Mouse (Mus musculus): Measurements from ENCODE around the gene Pdzd2. TPM values are rescaled to one million over a fixed set of nuclear protein-coding genes. Genes with fewer than 3 reads are reported as not detected.

Pdzd2 gene
- total RNA-seq, 2 experiments from 2014 or later, result 31.5 to 34.4 TPM

- intact Hi-C loops (cut with DNase I; ENCODE audit: low total_unique reads), result no loop called here
- no peak for DNase-seq
Measured at GRCm38 (mm10) chr15:12430670-12431069, 309.1 kb downstream of the Pdzd2 start.

GRCm38 (mm10) chr15:12429572-12430431, 309.9 kb downstream of the Pdzd2 start:
- intact Hi-C loops (cut with DNase I; ENCODE audit: low total_unique reads), result no loop called here
- DNase-seq, result no peak

GRCm38 (mm10) chr15:12427818-12428217, 311.9 kb downstream of the Pdzd2 start:
- intact Hi-C loops (cut with DNase I; ENCODE audit: low total_unique reads), result no loop called here
- DNase-seq, result no peak

- DNase-seq, result no peak
- intact Hi-C loops (cut with DNase I; ENCODE audit: low total_unique reads), result no loop called here
Measured at GRCm38 (mm10) chr15:12426342-12426741, 313.4 kb downstream of the Pdzd2 start.

- intact Hi-C loops (cut with DNase I; ENCODE audit: low total_unique reads), result no loop called here
- DNase-seq, result no peak
Measured at GRCm38 (mm10) chr15:12425049-12425627, 314.6 kb downstream of the Pdzd2 start.

- intact Hi-C loops (cut with DNase I; ENCODE audit: low total_unique reads), result no loop called here
- DNase-seq, result no peak
Measured at GRCm38 (mm10) chr15:12424187-12424586, 315.5 kb downstream of the Pdzd2 start.

- no peak for DNase-seq
- intact Hi-C loops (cut with DNase I; ENCODE audit: low total_unique reads), result no loop called here
Measured at GRCm38 (mm10) chr15:12420915-12421314, 318.8 kb downstream of the Pdzd2 start.

- DNase-seq, result no peak
- intact Hi-C loops (cut with DNase I; ENCODE audit: low total_unique reads), result no loop called here
Measured at GRCm38 (mm10) chr15:12420376-12420775, 319.3 kb downstream of the Pdzd2 start.

GRCm38 (mm10) chr15:12419446-12419845, 320.3 kb downstream of the Pdzd2 start:
- DNase-seq, result no peak
- intact Hi-C loops (cut with DNase I; ENCODE audit: low total_unique reads), result no loop called here

GRCm38 (mm10) chr15:12415536-12416200, 324.1 kb downstream of the Pdzd2 start:
- intact Hi-C loops (cut with DNase I; ENCODE audit: low total_unique reads), result no loop called here
- DNase-seq, result no peak

GRCm38 (mm10) chr15:12414696-12415095, 325.0 kb downstream of the Pdzd2 start:
- intact Hi-C loops (cut with DNase I; ENCODE audit: low total_unique reads), result no loop called here
- no peak for DNase-seq

- intact Hi-C loops (cut with DNase I; ENCODE audit: low total_unique reads), result no loop called here
- DNase-seq, result no peak
Measured at GRCm38 (mm10) chr15:12408205-12408604, 331.5 kb downstream of the Pdzd2 start.

GRCm38 (mm10) chr15:12405592-12405991, 334.1 kb downstream of the Pdzd2 start:
- no peak for DNase-seq
- intact Hi-C loops (cut with DNase I; ENCODE audit: low total_unique reads), result no loop called here

GRCm38 (mm10) chr15:12397032-12397431, 342.7 kb downstream of the Pdzd2 start:
- intact Hi-C loops (cut with DNase I; ENCODE audit: low total_unique reads), result no loop called here

GRCm38 (mm10) chr15:12394758-12395157, 345.0 kb downstream of the Pdzd2 start:
- no peak for DNase-seq
- intact Hi-C loops (cut with DNase I; ENCODE audit: low total_unique reads), result no loop called here

More at GRCm38 (mm10) chr15:12397032-12397431, 342.7 kb downstream of the Pdzd2 start:
- no peak for DNase-seq

- intact Hi-C loops (cut with DNase I; ENCODE audit: low total_unique reads), result no loop called here
- no peak for DNase-seq
Measured at GRCm38 (mm10) chr15:12388726-12389489, 350.8 kb downstream of the Pdzd2 start.

- DNase-seq, result no peak
- intact Hi-C loops (cut with DNase I; ENCODE audit: low total_unique reads), result no loop called here
Measured at GRCm38 (mm10) chr15:12384679-12385078, 355.0 kb downstream of the Pdzd2 start.

GRCm38 (mm10) chr15:12380548-12380947, 359.2 kb downstream of the Pdzd2 start:
- DNase-seq, result no peak
- intact Hi-C loops (cut with DNase I; ENCODE audit: low total_unique reads), result no loop called here

- intact Hi-C loops (cut with DNase I; ENCODE audit: low total_unique reads), result no loop called here
- DNase-seq, result no peak
Measured at GRCm38 (mm10) chr15:12380057-12380456, 359.7 kb downstream of the Pdzd2 start.

GRCm38 (mm10) chr15:12377800-12378199, 361.9 kb downstream of the Pdzd2 start:
- intact Hi-C loops (cut with DNase I; ENCODE audit: low total_unique reads), result no loop called here
- no peak for DNase-seq

Measured in gastrocnemius, postnatal 14 days (tissue).